8 mouse cellular contexts compared by ENCODE assay signal in the genomic region with DNA sequence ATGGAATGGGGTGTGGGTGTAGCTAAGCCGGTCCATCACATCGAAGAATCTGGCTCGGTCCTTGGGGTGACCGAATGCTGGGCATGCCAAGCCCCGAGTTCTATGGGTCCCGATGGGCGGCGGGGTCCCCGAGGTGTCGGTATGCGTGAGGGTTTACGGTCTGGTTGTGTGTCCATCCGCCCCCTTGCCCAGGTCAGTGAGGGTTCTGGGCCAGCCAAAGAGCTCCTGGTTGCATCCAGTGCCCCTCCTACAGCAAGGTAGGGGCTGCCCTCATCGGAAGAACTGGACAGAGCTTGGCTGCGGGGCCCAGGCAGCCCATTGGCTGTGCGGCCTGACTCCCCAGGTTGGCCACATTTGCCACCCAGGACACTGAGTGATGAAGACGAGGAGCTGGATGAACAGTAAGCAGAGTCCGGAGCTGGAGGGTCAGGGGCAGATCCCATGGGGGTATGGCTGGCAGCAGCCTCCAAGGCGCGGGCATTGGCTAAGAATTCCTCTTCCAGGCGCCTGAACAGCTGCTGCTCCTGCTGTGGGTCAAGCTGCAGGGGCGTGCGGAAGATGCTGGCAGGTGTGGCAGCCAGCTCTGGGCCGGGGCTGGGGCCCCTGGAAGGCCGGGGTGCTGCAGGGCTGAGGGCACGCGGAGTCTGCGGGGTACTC. TPM values are rescaled to one million over a fixed set of nuclear protein-coding genes. Genes with fewer than 3 reads are reported as not detected.
DNase-seq lines count a peak whose midpoint lies in the region; ATAC-seq and TF ChIP-seq lines count a peak whose summit lies in the region.

No protein-coding gene starts in this region.

- TF ChIP-seq CTCF in heart, postnatal 0 days (IDR thresholded peaks at IDR 0.05; ENCODE audit: low read depth): no peak

- ATAC-seq in kidney, embryonic 15.5 days (replicated peaks; ENCODE audit: low FRiP score): no peak
- no peak for ATAC-seq in embryonic facial prominence, embryonic 11.5 days (replicated peaks; ENCODE audit: insufficient number of reproducible peaks, low FRiP score, low TSS enrichment, low read depth)
- ATAC-seq in heart, postnatal 0 days (ENCODE audit: insufficient read depth, low read depth): no peak
- no peak for ATAC-seq in midbrain, embryonic 12.5 days (ENCODE audit: low FRiP score, low read depth)

- DNase-seq in kidney, adult 18-20 months: no peak
- DNase-seq in embryonic facial prominence, embryonic 11.5 days (ENCODE audit: low spot score): no peak
- DNase-seq in heart, postnatal 0 days (ENCODE audit: low spot score): no peak
- DNase-seq in thymus, postnatal 14 days: no peak
- no peak for DNase-seq in T-cell, adult 2 months (ENCODE audit: low spot score)
- no peak for DNase-seq in adrenal gland, postnatal 4 days (ENCODE audit: low spot score in 2 of 2)

- no peak overlapping the region for H3K27ac ChIP-seq in kidney, embryonic 15.5 days
- H3K27ac ChIP-seq in embryonic facial prominence, embryonic 11.5 days (replicated peaks; ENCODE audit: low read depth, low read length): no peak overlapping the region
- no peak overlapping the region for H3K27ac ChIP-seq in heart, postnatal 0 days (ENCODE audit: low read depth)
- H3K27ac ChIP-seq in midbrain, embryonic 12.5 days (replicated peaks): no peak overlapping the region

- 0 out of 2 replicates have a peak, but pooled peaks cover 3% of the 10 kb centered on the region for H3K36me3 ChIP-seq in kidney, embryonic 15.5 days
- no peaks in the 10 kb centered on the region for H3K36me3 ChIP-seq in embryonic facial prominence, embryonic 11.5 days (replicated peaks; ENCODE audit: control insufficient read depth, insufficient read depth, low read depth, low read length)
- H3K36me3 ChIP-seq in heart, postnatal 0 days (replicated peaks; ENCODE audit: control insufficient read depth, insufficient read depth, low read length): no peaks in the 10 kb centered on the region
- H3K36me3 ChIP-seq in midbrain, embryonic 12.5 days: no peaks in the 10 kb centered on the region

- no peak for TF ChIP-seq EP300 in heart, postnatal 0 days (IDR thresholded peaks at IDR 0.05; ENCODE audit: low read depth)

- H3K4me2 ChIP-seq in kidney, embryonic 15.5 days: peak overlapping the region; percentile 78
- H3K4me2 ChIP-seq in embryonic facial prominence, embryonic 11.5 days (ENCODE audit: low read depth, low read length): peak overlapping the region; percentile 71
- H3K4me2 ChIP-seq in heart, postnatal 0 days (ENCODE audit: low read depth, low read length): peak overlapping the region; percentile 69
- H3K4me2 ChIP-seq in midbrain, embryonic 12.5 days (replicated peaks): peak overlapping the region; percentile 57

- H3K27me3 ChIP-seq in kidney, embryonic 15.5 days: peaks cover 80% of the 10 kb centered on the region
- H3K27me3 ChIP-seq in embryonic facial prominence, embryonic 11.5 days (ENCODE audit: control insufficient read depth, insufficient read depth, low read length): peaks cover 83% of the 10 kb centered on the region
- peaks cover 46% of the 10 kb centered on the region for H3K27me3 ChIP-seq in heart, postnatal 0 days (ENCODE audit: control insufficient read depth, insufficient read depth, low read length)
- peaks cover 91% of the 10 kb centered on the region for H3K27me3 ChIP-seq in midbrain, embryonic 12.5 days

- WGBS in kidney, embryonic 15.5 days: 58% methylated on average over 28 of the region's 28 CpGs
- 42% methylated on average over 28 of the region's 28 CpGs for whole genome bisulfite sequencing in embryonic facial prominence, embryonic 11.5 days
- WGBS in heart, postnatal 0 days: 73% methylated on average over 28 of the region's 28 CpGs
- WGBS in midbrain, embryonic 12.5 days: 61% methylated on average over 22 of the region's 28 CpGs

- peak overlapping the region; percentile 41 for H3K4me3 ChIP-seq in kidney, embryonic 15.5 days (replicated peaks)
- H3K4me3 ChIP-seq in embryonic facial prominence, embryonic 11.5 days (ENCODE audit: low read depth, low read length): peak overlapping the region; percentile 23; the same call in 1 of the 2 replicates
- H3K4me3 ChIP-seq in heart, postnatal 0 days (ENCODE audit: low read depth, low read length): peak overlapping the region; percentile 40
- peak overlapping the region; percentile 38 for H3K4me3 ChIP-seq in midbrain, embryonic 12.5 days

- no peaks in the 10 kb centered on the region for H3K9me3 ChIP-seq in kidney, embryonic 15.5 days (replicated peaks)
- H3K9me3 ChIP-seq in embryonic facial prominence, embryonic 11.5 days (replicated peaks; ENCODE audit: control insufficient read depth, low read length): no peaks in the 10 kb centered on the region
- no peaks in the 10 kb centered on the region for H3K9me3 ChIP-seq in heart, postnatal 0 days (replicated peaks; ENCODE audit: control insufficient read depth, low read length)
- no peaks in the 10 kb centered on the region for H3K9me3 ChIP-seq in midbrain, embryonic 12.5 days

- peaks cover 88% of the 10 kb centered on the region for H3K4me1 ChIP-seq in kidney, embryonic 15.5 days
- H3K4me1 ChIP-seq in embryonic facial prominence, embryonic 11.5 days (ENCODE audit: control insufficient read depth, insufficient read depth, low read length): peaks cover 17% of the 10 kb centered on the region
- peaks cover 37% of the 10 kb centered on the region for H3K4me1 ChIP-seq in heart, postnatal 0 days (ENCODE audit: control insufficient read depth, insufficient read depth)
- peaks cover 67% of the 10 kb centered on the region for H3K4me1 ChIP-seq in midbrain, embryonic 12.5 days

- H3K9ac ChIP-seq in kidney, embryonic 15.5 days: peak overlapping the region; percentile 41
- no peak overlapping the region for H3K9ac ChIP-seq in embryonic facial prominence, embryonic 11.5 days (replicated peaks; ENCODE audit: low read length)
- H3K9ac ChIP-seq in heart, postnatal 0 days (replicated peaks; ENCODE audit: low read depth, low read length): 0 out of 2 replicates have a peak overlapping the region, but pooled peaks have one; percentile 31
- peak overlapping the region; percentile 32 for H3K9ac ChIP-seq in midbrain, embryonic 12.5 days (replicated peaks)

RNA-seq across cellular contexts. Expression of gene Rasl10a, which starts 3.0 kb away (rescaled TPM):
- 2.8 and 4.2 TPM in 2 replicates for polyA plus RNA-seq in kidney, embryonic 15.5 days (2015; fragmentation: Nextera tagmentation; extraction: Ambion mirVana)
- 0.49 and 0.63 TPM in 2 replicates for polyA plus RNA-seq in embryonic facial prominence, embryonic 11.5 days (2014; fragmentation: Nextera tagmentation; extraction: Ambion mirVana)
- 2.7 TPM in 1 of 2 replicates, not detected in the other for total RNA-seq in heart, postnatal 0 days (2014; rRNA removed; ENCODE audit: low replicate concordance)
- polyA plus RNA-seq in heart, postnatal 0 days (2015; fragmentation: Nextera tagmentation; extraction: Ambion mirVana): 0.85 and 1.1 TPM in 2 replicates
- 0.37 and 0.63 TPM in 2 replicates for polyA plus RNA-seq in midbrain, embryonic 12.5 days (2016; fragmentation: Nextera tagmentation; extraction: Ambion mirVana)
- total RNA-seq in adrenal gland, postnatal 4 days (2021): 1 to 10 TPM in 1 of 2 experiments, under 1 TPM in 1; 0.65 to 1.2 TPM

RNA-seq across cellular contexts. Expression of gene Gas2l1, which starts 4.2 kb away (rescaled TPM):
- polyA plus RNA-seq in kidney, embryonic 15.5 days (2015; fragmentation: Nextera tagmentation; extraction: Ambion mirVana): 33.1 and 34.6 TPM in 2 replicates
- 24.1 and 27.8 TPM in 2 replicates for polyA plus RNA-seq in embryonic facial prominence, embryonic 11.5 days (2014; fragmentation: Nextera tagmentation; extraction: Ambion mirVana)
- 21.9 and 28.5 TPM in 2 replicates for total RNA-seq in heart, postnatal 0 days (2014; rRNA removed; ENCODE audit: low replicate concordance)
- polyA plus RNA-seq in heart, postnatal 0 days (2015; fragmentation: Nextera tagmentation; extraction: Ambion mirVana): 11.5 and 12.0 TPM in 2 replicates
- polyA plus RNA-seq in midbrain, embryonic 12.5 days (2016; fragmentation: Nextera tagmentation; extraction: Ambion mirVana): 31.9 and 35.0 TPM in 2 replicates
- total RNA-seq in adrenal gland, postnatal 4 days (2021): 10 to 100 TPM; 39.2 to 39.8 TPM

RNA-seq across cellular contexts. Expression of gene Rhbdd3, which starts 37.8 kb away (rescaled TPM):
- 26.4 and 31.9 TPM in 2 replicates for polyA plus RNA-seq in kidney, embryonic 15.5 days (2015; fragmentation: Nextera tagmentation; extraction: Ambion mirVana)
- polyA plus RNA-seq in embryonic facial prominence, embryonic 11.5 days (2014; fragmentation: Nextera tagmentation; extraction: Ambion mirVana): 15.3 and 21.4 TPM in 2 replicates
- 17.9 and 50.4 TPM in 2 replicates for total RNA-seq in heart, postnatal 0 days (2014; rRNA removed; ENCODE audit: low replicate concordance)
- polyA plus RNA-seq in heart, postnatal 0 days (2015; fragmentation: Nextera tagmentation; extraction: Ambion mirVana): 28.5 and 28.8 TPM in 2 replicates
- polyA plus RNA-seq in midbrain, embryonic 12.5 days (2016; fragmentation: Nextera tagmentation; extraction: Ambion mirVana): 29.0 and 30.3 TPM in 2 replicates
- 10 to 100 TPM; 29.5 to 34.1 TPM for total RNA-seq in adrenal gland, postnatal 4 days (2021)

RNA-seq across cellular contexts. Expression of gene Ewsr1, which starts 38.2 kb away (rescaled TPM):
- polyA plus RNA-seq in kidney, embryonic 15.5 days (2015; fragmentation: Nextera tagmentation; extraction: Ambion mirVana): 788 and 840 TPM in 2 replicates
- polyA plus RNA-seq in embryonic facial prominence, embryonic 11.5 days (2014; fragmentation: Nextera tagmentation; extraction: Ambion mirVana): 437 and 443 TPM in 2 replicates
- 213 and 286 TPM in 2 replicates for total RNA-seq in heart, postnatal 0 days (2014; rRNA removed; ENCODE audit: low replicate concordance)
- polyA plus RNA-seq in heart, postnatal 0 days (2015; fragmentation: Nextera tagmentation; extraction: Ambion mirVana): 204 and 238 TPM in 2 replicates
- 891 and 892 TPM in 2 replicates for polyA plus RNA-seq in midbrain, embryonic 12.5 days (2016; fragmentation: Nextera tagmentation; extraction: Ambion mirVana)
- 100 to 1,000 TPM; 523 to 585 TPM for total RNA-seq in adrenal gland, postnatal 4 days (2021)
